Mouse (Mus musculus) kidney, adult 8-10 months (tissue): ENCODE measurements around the gene Rnase2b.
"Not testable (repeated sequence)": the region's sequence is repeated elsewhere in the genome, so short reads cannot be mapped to it uniquely, and the experiment has no call there.

Experiments used
- DNase-seq, 2 experiments: peaks; one replicate each; pipeline ENCODE4 v3.0.0; 2022

Rnase2b gene

DNA sequence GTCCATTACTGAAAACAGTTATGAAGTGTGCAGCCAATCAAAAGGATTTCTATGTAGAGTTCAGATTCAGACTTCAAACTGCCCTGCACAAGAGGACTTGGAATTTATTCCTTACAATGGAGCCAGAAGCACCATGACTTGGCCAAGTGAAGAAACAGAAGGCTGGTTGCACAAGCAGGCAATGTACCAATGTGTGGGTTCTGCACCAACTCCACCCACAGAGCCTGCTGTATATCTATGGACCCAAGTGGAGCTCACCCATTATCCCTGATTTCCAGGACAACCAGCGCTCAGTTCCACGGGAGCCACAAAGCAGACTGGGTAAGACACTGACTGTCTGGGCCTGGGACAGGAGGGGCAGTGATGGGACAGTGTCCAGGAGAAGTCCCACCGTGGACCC is at the start of gene Rnase2b:
Rnase2b (plus strand) TSS at position 285 of the 400 bp plus-strand sequence.
- DNase-seq = not testable (repeated sequence)

DNA sequence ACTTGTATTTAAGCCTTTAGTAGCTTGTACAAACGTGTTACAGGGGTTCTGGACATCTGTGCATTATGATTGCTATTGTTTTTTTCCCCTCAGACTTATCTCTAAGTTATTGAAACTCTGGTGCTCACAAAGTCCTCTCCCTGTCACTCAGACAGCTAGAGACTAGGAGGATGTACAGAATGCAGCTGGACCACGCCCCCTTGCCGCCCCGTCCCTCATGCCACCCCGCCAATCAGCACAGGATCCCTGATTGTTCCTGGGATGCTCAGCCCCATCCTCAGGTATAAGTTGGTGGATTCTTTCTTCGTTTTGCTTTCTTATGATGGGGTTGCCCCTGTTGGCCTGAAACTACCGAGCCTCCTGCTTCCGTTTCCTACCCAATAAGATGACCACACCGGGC is 48.6 kb upstream of the Rnase2b start:
- DNase-seq = no peak

DNA sequence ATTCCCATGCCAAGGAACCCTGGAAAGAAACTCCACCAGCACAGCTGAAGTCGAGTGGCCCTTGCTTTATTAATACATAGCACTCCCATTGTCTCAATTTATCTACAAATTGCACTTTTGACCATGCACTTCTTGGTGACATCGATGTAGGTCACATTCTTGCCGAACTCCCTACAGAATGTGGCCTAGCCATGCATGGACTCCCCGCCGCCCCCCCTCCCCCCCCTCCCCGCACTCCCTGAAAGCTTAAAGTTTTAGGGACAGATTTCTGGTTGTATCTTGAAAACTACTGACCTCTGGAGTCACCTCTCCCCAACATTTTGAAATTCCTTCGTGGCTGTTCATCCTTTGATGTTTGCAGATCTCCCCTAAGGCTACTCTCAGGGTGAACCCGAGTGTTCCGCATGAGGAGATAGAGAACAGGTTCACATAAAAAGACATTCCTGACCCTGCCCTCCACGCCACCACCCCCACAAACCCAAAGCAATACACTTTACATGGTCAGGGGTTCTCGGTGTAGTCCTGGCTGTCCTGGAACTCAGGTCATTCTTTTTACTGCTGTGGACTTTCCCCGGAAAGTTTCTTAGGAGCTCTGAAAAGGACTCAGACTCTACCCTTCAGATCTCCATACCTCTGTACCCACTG is 48.0 kb upstream of the Rnase2b start, which contains the start of gene Eddm3b:
Eddm3b (plus strand) TSS at position 511 of the 645 bp plus-strand sequence.
- DNase-seq = peak; percentile 21 to 28

DNA sequence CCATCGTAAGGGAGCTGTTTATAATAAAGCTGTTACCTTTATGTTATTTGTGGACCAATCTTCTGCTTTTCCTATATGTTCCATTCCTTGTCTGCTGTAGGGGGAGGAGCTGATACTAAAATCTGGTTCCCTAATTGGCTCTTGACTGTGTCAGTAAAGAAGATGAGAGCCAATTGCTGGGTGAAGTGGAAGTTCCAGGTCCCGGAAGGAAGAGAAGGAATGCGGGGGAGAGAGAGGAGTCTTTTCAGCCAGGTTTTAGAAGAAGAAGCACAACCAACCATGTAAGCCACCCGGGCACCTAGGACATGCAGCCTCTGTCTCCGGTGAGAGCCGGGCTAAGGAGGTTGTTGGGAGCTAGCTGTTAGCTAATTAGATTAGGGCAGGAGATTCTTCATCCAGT is 36.4 kb upstream of the Rnase2b start:
- no peak for DNase-seq

GRCm38 (mm10) chr14:51127648-51128258 is 34.3 kb upstream of the Rnase2b start:
- DNase-seq = no peak

DNA sequence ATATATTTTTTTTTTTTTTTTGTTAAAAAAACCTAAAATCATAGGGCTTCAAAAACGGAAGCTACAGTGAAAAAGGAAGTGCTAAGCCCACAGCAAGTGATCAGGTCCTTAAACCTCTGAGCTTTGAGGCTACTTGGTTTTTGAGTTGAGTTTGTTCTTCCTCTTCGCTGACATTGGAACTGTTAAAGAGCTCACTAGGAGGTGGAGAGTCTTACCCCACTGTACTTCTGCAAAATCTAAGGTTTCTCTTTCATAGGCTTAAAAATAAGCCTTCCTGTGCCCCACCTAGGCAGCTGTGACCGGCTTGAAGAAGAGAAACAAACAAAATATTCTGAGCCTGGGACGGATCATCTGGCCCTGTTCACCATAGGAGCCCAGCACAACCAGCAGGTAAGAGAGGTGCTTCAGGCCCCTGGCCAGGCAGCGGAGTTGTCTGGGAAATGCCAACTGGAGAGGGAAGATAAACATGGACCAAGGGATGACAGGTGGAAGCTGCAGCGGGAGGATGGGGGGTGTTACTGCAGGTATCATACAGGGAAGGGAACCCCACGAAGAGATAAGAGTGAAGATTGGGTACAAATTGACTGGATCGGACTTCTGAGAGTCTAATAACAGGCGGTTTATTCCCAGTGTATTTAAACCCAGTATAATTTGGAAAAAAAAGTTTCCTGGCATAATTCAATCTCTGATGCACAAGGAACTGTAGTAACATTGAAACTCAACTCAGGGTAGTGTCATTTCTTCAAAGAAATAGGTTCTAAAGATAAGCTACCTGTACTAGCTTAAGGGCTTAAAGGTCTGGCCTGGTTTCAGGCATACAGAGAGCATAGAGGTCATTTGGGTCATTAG is 33.1 kb upstream of the Rnase2b start:
- DNase-seq = no peak

DNA sequence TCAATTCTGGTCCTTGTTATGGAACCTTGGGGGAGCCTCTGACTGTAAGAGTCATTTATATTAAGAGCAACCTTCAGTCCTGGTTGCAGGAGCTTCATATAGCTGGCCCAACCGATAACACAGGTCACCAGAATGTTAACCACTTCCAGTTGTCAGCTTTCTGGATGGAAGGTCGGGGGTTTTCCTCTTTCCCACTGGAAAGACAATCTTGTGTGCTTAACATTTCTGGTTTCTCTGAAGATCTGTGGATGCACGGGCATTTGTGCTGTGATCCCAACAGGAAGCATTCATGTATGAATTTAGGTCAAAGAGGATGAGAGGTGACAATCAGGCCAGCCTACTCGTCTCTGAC is 32.5 kb upstream of the Rnase2b start:
- DNase-seq = no peak

GRCm38 (mm10) chr14:51130315-51130940 is 31.6 kb upstream of the Rnase2b start:
- no peak for DNase-seq

DNA sequence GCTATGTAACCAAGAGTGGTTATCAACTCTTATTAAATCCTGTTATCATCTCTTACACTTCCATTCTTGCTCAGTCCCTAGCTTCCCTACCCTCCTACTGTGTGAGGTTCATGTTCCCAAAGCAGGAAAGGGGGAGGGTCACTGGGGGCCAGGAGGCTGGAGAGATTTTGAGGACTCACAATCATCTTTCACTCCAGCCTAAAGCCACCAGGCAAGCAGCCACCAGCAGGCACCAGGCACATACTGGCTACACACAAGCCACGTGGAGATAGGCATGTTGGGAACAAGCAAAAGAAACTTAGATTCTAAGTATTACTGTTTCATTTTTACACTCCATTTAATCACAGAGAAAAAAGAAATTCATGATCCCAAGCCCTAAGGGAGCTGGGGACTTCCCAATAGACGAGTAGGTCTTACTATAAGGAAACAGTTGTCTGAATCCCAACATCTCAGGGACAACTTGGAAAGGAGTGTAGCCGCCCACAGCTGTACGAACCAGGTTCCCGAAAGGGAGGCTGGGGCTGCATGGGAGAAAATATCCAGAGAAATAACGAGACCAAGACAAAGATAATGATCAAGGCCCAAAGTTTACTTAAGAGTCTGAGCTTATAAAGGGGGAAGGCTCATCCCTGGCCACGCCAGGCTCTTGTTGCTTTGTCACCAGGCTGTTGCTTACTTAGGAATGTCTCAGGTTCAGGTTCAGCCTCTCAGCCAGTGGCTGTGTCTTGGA is 30.8 kb upstream of the Rnase2b start:
- no peak for DNase-seq

DNA sequence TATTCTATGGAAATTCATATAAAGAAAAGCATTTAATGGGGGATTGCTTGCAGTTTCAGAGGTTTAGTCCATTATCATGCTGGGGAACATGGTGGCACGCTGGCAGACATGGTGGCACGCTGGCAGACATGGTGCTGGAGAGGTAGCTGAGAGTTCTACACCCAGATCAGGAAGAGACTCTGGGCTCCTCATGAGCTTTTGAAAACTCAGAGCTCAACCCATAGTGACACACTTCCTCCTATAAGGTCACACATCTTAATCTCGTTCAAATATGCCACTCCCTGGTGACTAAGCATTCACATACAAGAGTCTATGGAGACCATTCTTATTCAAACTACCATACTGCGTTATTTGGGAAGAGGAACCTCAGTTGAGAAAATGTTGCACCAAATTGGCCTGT is 29.7 kb upstream of the Rnase2b start:
- no peak for DNase-seq

GRCm38 (mm10) chr14:51140342-51140741 is 21.7 kb upstream of the Rnase2b start:
- no peak for DNase-seq

DNA sequence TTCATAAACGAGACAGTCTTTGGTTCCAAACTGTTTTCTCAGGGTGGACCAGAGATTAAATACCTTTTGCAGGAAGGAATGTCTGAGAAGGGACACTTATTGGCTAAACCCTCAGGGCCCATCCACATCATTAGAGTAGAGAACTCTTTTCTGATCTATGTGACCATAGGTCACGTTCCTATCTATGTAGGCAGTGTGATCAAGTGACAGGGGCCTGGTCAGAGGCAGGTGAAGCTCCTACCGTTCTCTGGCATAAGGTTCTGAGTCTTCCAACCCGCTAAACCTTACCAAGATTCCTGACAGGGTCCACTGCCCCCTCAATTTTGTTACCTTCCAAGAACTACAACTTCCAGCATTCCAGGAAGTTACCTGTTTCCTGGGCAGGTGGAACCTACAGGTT is 19.9 kb upstream of the Rnase2b start:
- DNase-seq = no peak

GRCm38 (mm10) chr14:51142568-51142967 is 19.5 kb upstream of the Rnase2b start:
- DNase-seq = no peak

DNA sequence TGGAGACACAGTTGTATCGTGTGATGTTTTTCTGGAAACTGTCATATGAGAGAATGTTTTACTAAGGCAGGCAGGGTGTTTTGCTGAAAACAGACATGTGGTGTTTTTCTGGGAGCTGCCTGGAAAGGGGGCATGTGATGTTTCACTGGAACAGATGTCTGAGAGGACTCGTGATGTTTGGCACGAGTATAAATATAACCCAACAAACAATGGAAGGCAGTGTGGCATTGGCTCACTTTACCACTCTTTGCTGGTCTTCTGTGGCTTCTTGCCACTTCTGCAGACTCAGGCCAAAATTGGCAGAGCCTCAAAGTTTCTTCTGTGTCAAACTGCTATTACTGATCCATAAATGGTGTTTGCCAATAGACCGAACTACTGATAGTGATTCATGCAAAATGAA is 18.8 kb upstream of the Rnase2b start:
- DNase-seq = no peak

GRCm38 (mm10) chr14:51143937-51144336 is 18.1 kb upstream of the Rnase2b start:
- no peak for DNase-seq

DNA sequence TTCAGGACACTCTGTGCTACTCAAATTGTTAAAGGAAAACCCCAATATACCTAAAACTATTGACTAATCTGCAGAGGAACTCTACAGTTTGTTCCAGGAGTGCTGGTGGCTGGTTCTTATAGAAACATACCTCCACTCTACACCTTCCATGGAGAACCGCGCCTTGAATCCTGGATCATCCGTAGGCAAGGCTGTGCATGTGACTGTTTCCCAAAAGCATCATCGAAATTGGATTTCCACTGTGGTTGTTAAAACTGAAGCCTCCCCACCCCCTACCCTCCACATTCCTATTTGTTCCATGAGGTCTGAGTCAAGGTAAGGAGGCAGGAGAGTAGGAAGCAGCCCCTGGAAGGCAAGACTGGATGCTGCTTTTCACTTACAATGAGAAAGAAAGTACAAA is 17.6 kb upstream of the Rnase2b start:
- no peak for DNase-seq

GRCm38 (mm10) chr14:51145521-51145920 is 16.5 kb upstream of the Rnase2b start:
- no peak for DNase-seq

DNA sequence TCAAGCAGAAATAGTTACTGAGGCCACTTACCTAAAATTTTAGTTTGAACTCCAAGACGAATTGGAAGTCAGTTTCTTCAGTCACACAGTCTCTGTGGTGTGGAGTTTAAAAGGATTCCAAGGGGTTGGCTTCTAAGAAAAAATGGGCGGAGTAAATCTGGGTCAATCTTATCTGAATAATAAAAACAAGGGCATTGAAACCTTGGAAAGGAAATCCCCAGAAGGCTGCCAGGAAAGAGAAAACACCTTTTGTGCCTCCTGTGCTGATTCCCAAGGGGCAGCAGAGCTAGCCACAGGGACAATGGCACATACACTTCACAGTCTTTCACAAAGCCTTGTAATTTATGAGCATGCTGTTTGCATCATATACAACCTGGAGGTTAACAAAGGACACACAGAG is 15.4 kb upstream of the Rnase2b start, which contains the start of gene Rnase1:
Rnase1 (minus strand) TSS at position 101 of the 400 bp plus-strand sequence.
- DNase-seq = no peak

DNA sequence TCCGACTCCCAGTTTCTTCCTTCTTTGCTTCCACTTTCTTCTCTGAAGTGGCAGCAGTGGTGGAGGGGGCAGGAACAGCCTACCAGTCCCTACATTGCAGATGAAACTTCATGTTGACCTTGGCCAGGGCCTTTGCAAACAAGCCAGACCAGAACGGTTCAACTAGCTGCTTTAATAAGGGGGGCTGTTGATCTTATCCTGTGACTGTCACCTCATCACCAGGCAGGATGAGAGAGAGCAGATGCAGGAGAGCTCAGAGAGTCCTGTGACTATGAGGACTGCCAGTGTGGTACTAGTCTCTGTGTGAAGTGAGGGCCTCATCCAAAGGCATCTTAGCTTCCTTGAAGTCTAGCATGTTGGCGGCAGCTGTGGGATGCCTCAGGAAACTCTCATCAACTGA is 14.1 kb upstream of the Rnase2b start:
- no peak for DNase-seq

GRCm38 (mm10) chr14:51149164-51149563 is 12.9 kb upstream of the Rnase2b start:
- DNase-seq = no peak

- DNase-seq = no peak
These were observed 11.7 kb upstream of the Rnase2b start for GRCm38 (mm10) chr14:51150206-51150831.

- DNase-seq = no peak
These were observed 9.7 kb upstream of the Rnase2b start for GRCm38 (mm10) chr14:51152249-51152870.
